Mouse (Mus musculus) kidney, adult 2 months (tissue): Measurements from ENCODE around the gene Gtsf1l.

Experiments
- CTCF ChIP-seq: fragments of 200-500 bp; conservative IDR thresholded peaks from 2 replicates; pipeline ENCODE4 v1.5.1; 2011; ENCODE audit warnings: low read depth, mild to moderate bottlenecking, control low read depth, low read length, moderate library complexity, mixed read lengths; ENCODE audit not compliant: insufficient read depth, insufficient read length
- POLR2A ChIP-seq: fragments of 200-500 bp; IDR thresholded peaks from one replicate; pipeline ENCODE4 v1.6.1; 2011; ENCODE audit warnings: low read depth, low read length, control low read depth

- TF ChIP-seq POLR2A, result no peak
- TF ChIP-seq CTCF, result no peak
Measured at GRCm38 (mm10) chr2:163079041-163079440, 8.6 kb downstream of the Gtsf1l start.
